Mouse (Mus musculus) spleen, adult 2 months (tissue): ENCODE data around the gene Adam23.

ENCODE experiments used
- CTCF ChIP-seq: fragments of 200-500 bp; IDR thresholded peaks from 2 replicates; pipeline ENCODE4 v1.5.1; 2011; ENCODE audit warnings: mild to moderate bottlenecking, inconsistent platforms; ENCODE audit not compliant: insufficient read depth, insufficient read length, insufficient replicate concordance; ENCODE audit errors: extremely low read depth
- POLR2A ChIP-seq: fragments of 200-500 bp; IDR thresholded peaks from 2 replicates; pipeline ENCODE4 v1.6.1; 2011; ENCODE audit warnings: low read depth, low read length, inconsistent platforms

GRCm38 (mm10) chr1:63609613-63610012, 163.9 kb downstream of the Adam23 start:
- no peak for TF ChIP-seq CTCF
- no peak for TF ChIP-seq POLR2A
